Mouse (Mus musculus): Measurements from ENCODE around the gene Naa40. TPM values are rescaled to one million over a fixed set of nuclear protein-coding genes. Genes with fewer than 3 reads are reported as not detected.

Gene Naa40
- polyA plus RNA-seq, 1 experiment from 2014 or later = 62.1 TPM

Other genes with a start within 250 kb of the Naa40 start
- gene Dnajc4, start 248.6 kb downstream of the Naa40 start, polyA plus RNA-seq (2014; fragmentation: Nextera tagmentation; extraction: Ambion mirVana) = 26.3 and 28.5 TPM in 2 replicates
- 24.6 and 25.2 TPM in 2 replicates for gene Nudt22, start 245.1 kb downstream of the Naa40 start, polyA plus RNA-seq (2014; fragmentation: Nextera tagmentation; extraction: Ambion mirVana)
- gene Trpt1, start 245.1 kb downstream of the Naa40 start, polyA plus RNA-seq (2014; fragmentation: Nextera tagmentation; extraction: Ambion mirVana) = 13.4 and 14.7 TPM in 2 replicates
- 11.5 and 11.9 TPM in 2 replicates for gene Fermt3, start 221.7 kb downstream of the Naa40 start, polyA plus RNA-seq (2014; fragmentation: Nextera tagmentation; extraction: Ambion mirVana)
- gene Stip1, start 201.2 kb downstream of the Naa40 start, polyA plus RNA-seq (2014; fragmentation: Nextera tagmentation; extraction: Ambion mirVana) = 266 and 283 TPM in 2 replicates
- gene Macrod1, start 184.4 kb downstream of the Naa40 start, polyA plus RNA-seq (2014; fragmentation: Nextera tagmentation; extraction: Ambion mirVana) = 13.3 and 16.7 TPM in 2 replicates
- gene Flrt1, start 135.5 kb downstream of the Naa40 start, polyA plus RNA-seq (2014; fragmentation: Nextera tagmentation; extraction: Ambion mirVana) = 0.79 and 0.97 TPM in 2 replicates
- 172 and 186 TPM in 2 replicates for gene Otub1, start 34.9 kb downstream of the Naa40 start, polyA plus RNA-seq (2014; fragmentation: Nextera tagmentation; extraction: Ambion mirVana)
- 1,752 and 1,771 TPM in 2 replicates for gene Cox8a, start 23.6 kb downstream of the Naa40 start, polyA plus RNA-seq (2014; fragmentation: Nextera tagmentation; extraction: Ambion mirVana)
- 8.4 and 9.5 TPM in 2 replicates for gene Rcor2, start 26.1 kb upstream of the Naa40 start, polyA plus RNA-seq (2014; fragmentation: Nextera tagmentation; extraction: Ambion mirVana)
- 34.5 and 35.0 TPM in 2 replicates for gene Mark2, start 100.7 kb upstream of the Naa40 start, polyA plus RNA-seq (2014; fragmentation: Nextera tagmentation; extraction: Ambion mirVana)
- gene Spindoc, start 141.8 kb upstream of the Naa40 start, polyA plus RNA-seq (2014; fragmentation: Nextera tagmentation; extraction: Ambion mirVana) = 11.9 and 26.6 TPM in 2 replicates
- gene 2700081O15Rik, start 176.4 kb upstream of the Naa40 start, polyA plus RNA-seq (2014; fragmentation: Nextera tagmentation; extraction: Ambion mirVana) = 4.6 and 4.7 TPM in 2 replicates
- gene Rtn3, start 242.1 kb upstream of the Naa40 start, polyA plus RNA-seq (2014; fragmentation: Nextera tagmentation; extraction: Ambion mirVana) = 101 and 117 TPM in 2 replicates

All from heart, embryonic 11.5 days (tissue).